Mouse (Mus musculus) C2C12 (cell line): ENCODE data around the gene Rhoc.

Experiments
- CTCF ChIP-seq: IDR thresholded peaks from one replicate; pipeline ENCODE4 v1.5.1; 2011; ENCODE audit not compliant: control insufficient read depth, insufficient read depth, insufficient read length
- FOSL1 ChIP-seq: IDR thresholded peaks from one replicate; pipeline ENCODE4 v1.8.0; 2011; ENCODE audit warnings: mild to moderate bottlenecking, low read length; ENCODE audit not compliant: poor library complexity, insufficient read depth, severe bottlenecking
- MAX ChIP-seq: IDR thresholded peaks from one replicate; pipeline ENCODE4 v1.6.1; 2011; ENCODE audit warnings: mild to moderate bottlenecking, control low read depth
- USF1 ChIP-seq: IDR thresholded peaks from one replicate; pipeline ENCODE4 v1.6.1; 2011; ENCODE audit warnings: low read depth, mild to moderate bottlenecking, control low read depth, moderate library complexity

DNA sequence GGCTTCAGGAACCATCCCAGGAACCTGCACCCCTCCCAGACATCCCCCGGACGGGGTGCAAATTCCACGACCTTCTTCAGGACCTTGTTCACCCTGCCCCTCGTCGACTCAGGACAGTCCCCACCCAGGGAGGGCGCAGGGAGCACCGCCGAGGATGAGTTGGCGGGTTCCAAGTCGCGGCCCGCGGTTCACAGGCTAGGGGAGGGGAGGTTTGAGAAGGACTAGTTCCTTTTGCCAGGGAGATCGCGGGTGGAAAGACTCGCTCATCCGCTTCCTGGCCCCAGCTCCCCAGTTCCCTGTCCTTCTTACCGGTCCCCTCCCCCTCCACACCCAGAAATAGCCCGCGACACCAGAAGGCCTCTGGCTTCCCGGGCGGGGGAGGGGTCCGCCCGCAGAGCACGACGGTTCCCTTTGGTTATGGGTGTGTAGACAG is 6.7 kb upstream of the Rhoc start, which contains the start of gene Fam19a3:
- TF ChIP-seq CTCF (no peak), USF1 (no peak), MAX (no peak), FOSL1 (no peak)
